ENCODE assay signal across 19 mouse cellular contexts in genomic region chr10:126619970-126620369, GRCm38 (mm10).
A peak's percentile ranks its signal among the peaks of the same experiment; 100 is the strongest.
DNase-seq lines count a peak whose midpoint lies in the region; ATAC-seq and TF ChIP-seq lines count a peak whose summit lies in the region.
"Had no signal": no experiment of that assay in that cellular context is flagged by ENCODE, and none has a peak within 500 bp of the region (broad histone marks: within the 10 kb centered on the region; RNA-seq: fewer than 3 reads in every experiment).

No protein-coding gene starts in this region.

- no peaks in the 10 kb centered on the region for H3K9me3 ChIP-seq in forebrain, embryonic 14.5 days (replicated peaks; ENCODE audit: control insufficient read depth, low read length)
- no peaks in the 10 kb centered on the region for H3K9me3 ChIP-seq in midbrain, embryonic 12.5 days
- H3K9me3 ChIP-seq: embryonic facial prominence, embryonic 12.5 days; limb, embryonic 13.5 days; stomach, embryonic 15.5 days had no signal

- no peak overlapping the region for H3K9ac ChIP-seq in forebrain, embryonic 14.5 days (ENCODE audit: low read length)
- no peak overlapping the region for H3K9ac ChIP-seq in midbrain, embryonic 12.5 days (replicated peaks)
- H3K9ac ChIP-seq: embryonic facial prominence, embryonic 12.5 days; limb, embryonic 13.5 days; liver, embryonic 14.5 days; stomach, embryonic 15.5 days had no signal

- peak; percentile 7 for DNase-seq in testis, postnatal 10 days (ENCODE audit: low spot score)
- DNase-seq in testis, postnatal 14 days (ENCODE audit: low spot score): no peak
- peak; percentile 59 for DNase-seq in forebrain, embryonic 14.5 days (ENCODE audit: low spot score)
- no peak for DNase-seq in cerebellum, adult 18-20 months
- DNase-seq in thymus, adult 2 months: no peak
- DNase-seq: adrenal gland, postnatal 14 days; cerebellum, adult 2 months; heart, adult 18-20 months; kidney, adult 18-20 months; kidney, postnatal 14 days; spleen, adult 18-20 months; thymus, postnatal 14 days had no signal

- H3K36me3 ChIP-seq in forebrain, embryonic 14.5 days (ENCODE audit: control insufficient read depth, insufficient read depth, low read length): no peaks in the 10 kb centered on the region
- no peaks in the 10 kb centered on the region for H3K36me3 ChIP-seq in midbrain, embryonic 12.5 days
- no peaks in the 10 kb centered on the region for H3K36me3 ChIP-seq in thymus, adult 2 months (ENCODE audit: control insufficient read depth, insufficient read depth, low read length)
- H3K36me3 ChIP-seq: embryonic facial prominence, embryonic 12.5 days; limb, embryonic 13.5 days; stomach, embryonic 15.5 days had no signal

- no peaks in the 10 kb centered on the region for H3K27me3 ChIP-seq in forebrain, embryonic 14.5 days (replicated peaks; ENCODE audit: control insufficient read depth, insufficient read depth, low read length)
- H3K27me3 ChIP-seq in midbrain, embryonic 12.5 days: no peaks in the 10 kb centered on the region
- H3K27me3 ChIP-seq in thymus, adult 2 months (ENCODE audit: control insufficient read depth, insufficient read depth, low read length): no peaks in the 10 kb centered on the region
- H3K27me3 ChIP-seq: embryonic facial prominence, embryonic 12.5 days; limb, embryonic 13.5 days; stomach, embryonic 15.5 days had no signal

- TF ChIP-seq POLR2A in thymus, adult 2 months (IDR thresholded peaks at IDR 0.05; ENCODE audit: control insufficient read depth, extremely low read depth, insufficient read depth, low read length, poor library complexity): no peak

- H3K4me2 ChIP-seq in forebrain, embryonic 14.5 days (ENCODE audit: low read length): peak overlapping the region; percentile 9; the same call in 1 of the 2 replicates
- peak overlapping the region; percentile 22 for H3K4me2 ChIP-seq in midbrain, embryonic 12.5 days (replicated peaks)
- H3K4me2 ChIP-seq: embryonic facial prominence, embryonic 12.5 days; limb, embryonic 13.5 days; stomach, embryonic 15.5 days had no signal

- H3K27ac ChIP-seq in forebrain, embryonic 14.5 days (ENCODE audit: low read depth, low read length): no peak overlapping the region
- peak overlapping the region; percentile 35 for H3K27ac ChIP-seq in midbrain, embryonic 12.5 days (replicated peaks)
- no peak overlapping the region for H3K27ac ChIP-seq in thymus, adult 2 months (ENCODE audit: control insufficient read depth, insufficient read depth, low read length)
- H3K27ac ChIP-seq: embryonic facial prominence, embryonic 12.5 days; limb, embryonic 13.5 days; liver, embryonic 14.5 days; stomach, embryonic 15.5 days had no signal

- 9% methylated on average over 10 of the region's 10 CpGs for WGBS in forebrain, embryonic 14.5 days
- WGBS in midbrain, embryonic 12.5 days: 13% methylated on average over 10 of the region's 10 CpGs
- 53% methylated on average over 10 of the region's 10 CpGs for WGBS in thymus, adult 2 months

- ATAC-seq in forebrain, embryonic 14.5 days: peak; percentile 82
- peak; percentile 89 for ATAC-seq in midbrain, embryonic 12.5 days (ENCODE audit: low FRiP score, low read depth)
- no peak for ATAC-seq in megakaryocyte-erythroid progenitor cell, adult 5-6 weeks (replicated peaks; ENCODE audit: low FRiP score, low TSS enrichment, poor library complexity, severe bottlenecking)

- 0 out of 2 replicates have a peak, but pooled peaks cover 5% of the 10 kb centered on the region for H3K4me1 ChIP-seq in forebrain, embryonic 14.5 days (ENCODE audit: control insufficient read depth, insufficient read depth, low read length)
- H3K4me1 ChIP-seq in midbrain, embryonic 12.5 days: peaks cover 16% of the 10 kb centered on the region
- H3K4me1 ChIP-seq in thymus, adult 2 months (replicated peaks; ENCODE audit: control insufficient read depth, insufficient read depth, low read length): no peaks in the 10 kb centered on the region
- H3K4me1 ChIP-seq: embryonic facial prominence, embryonic 12.5 days; limb, embryonic 13.5 days; stomach, embryonic 15.5 days had no signal

- TF ChIP-seq CTCF in thymus, adult 2 months (IDR thresholded peaks at IDR 0.05; ENCODE audit: borderline replicate concordance, control insufficient read depth, extremely low read depth, insufficient read depth, low read length, poor library complexity): no peak

- no peak overlapping the region for H3K4me3 ChIP-seq in forebrain, embryonic 14.5 days (ENCODE audit: low read depth, low read length)
- no peak overlapping the region for H3K4me3 ChIP-seq in midbrain, embryonic 12.5 days
- no peak overlapping the region for H3K4me3 ChIP-seq in thymus, adult 2 months (ENCODE audit: control insufficient read depth, insufficient read depth, low read length)
- H3K4me3 ChIP-seq: embryonic facial prominence, embryonic 12.5 days; limb, embryonic 13.5 days; myocyte; stomach, embryonic 15.5 days had no signal

Comparison
In these comparisons a context has a peak if more than half of its experiments do, and no peak if none do; other contexts are left out.
1. DNase-seq: peak in testis, postnatal 10 days (single experiment) and forebrain, embryonic 14.5 days (single experiment); none in testis, postnatal 14 days (single experiment), cerebellum, adult 18-20 months (0 of 2) and thymus, adult 2 months (single experiment).